Mouse (Mus musculus): Measurements from ENCODE around the gene Exoc2. TPM values are rescaled to one million over a fixed set of nuclear protein-coding genes. Genes with fewer than 3 reads are reported as not detected.

Exoc2 gene
- total RNA-seq, 2 experiments from 2014 or later, result 24.3 to 29.0 TPM

GRCm38 (mm10) chr13:30782419-30782818 is 191.5 kb downstream of the Exoc2 start:
- no peak for DNase-seq (ENCODE audit: low spot score in 2 of 2)

GRCm38 (mm10) chr13:30781905-30782304 is 192.0 kb downstream of the Exoc2 start:
- no peak for DNase-seq (ENCODE audit: low spot score in 2 of 2)

DNA sequence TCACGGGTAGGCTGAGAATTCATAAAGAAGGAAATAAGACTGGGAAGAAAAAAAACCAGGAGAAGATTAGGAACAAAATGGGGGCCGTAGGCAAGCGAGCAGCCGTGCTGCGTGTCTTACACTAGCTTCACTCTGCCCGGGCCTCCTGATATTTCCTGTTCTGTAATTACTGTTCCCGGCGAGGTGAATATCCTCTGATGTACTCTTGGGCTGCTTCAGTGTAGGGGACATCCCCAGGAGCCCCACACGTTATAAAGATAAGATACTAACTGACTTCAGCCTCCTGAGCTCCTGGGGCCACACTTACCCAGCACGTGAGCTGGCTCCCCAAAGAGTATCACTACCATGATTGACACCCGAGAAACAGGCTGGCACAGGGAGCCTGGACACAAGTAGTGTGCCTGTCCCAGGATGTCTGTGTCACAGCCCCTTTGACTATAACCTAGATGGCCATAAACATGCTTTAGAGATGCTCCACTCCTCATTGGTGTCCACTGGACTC is 196.2 kb downstream of the Exoc2 start:
- DNase-seq (ENCODE audit: low spot score in 2 of 2), result peak in 1 of 2 experiments; percentile 9

DNA sequence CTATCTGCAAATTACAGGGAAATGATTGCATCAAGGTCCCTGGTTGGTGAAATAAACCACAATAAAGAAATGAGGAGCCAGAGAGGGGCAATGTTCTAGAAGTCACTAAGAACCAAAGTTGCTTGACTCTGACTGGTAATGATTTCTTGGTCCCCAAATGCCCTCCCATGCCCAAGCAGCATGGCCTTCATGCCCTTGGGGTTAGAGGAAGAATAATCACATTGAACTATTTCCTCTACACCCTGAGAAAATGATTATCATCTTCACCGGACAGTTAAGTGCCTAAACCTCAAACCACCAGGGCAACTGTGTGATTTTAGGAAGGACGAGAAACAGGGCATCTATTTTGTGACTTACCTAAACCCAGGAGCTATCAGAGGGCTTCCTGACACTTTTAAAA is 197.9 kb downstream of the Exoc2 start:
- no peak for DNase-seq (ENCODE audit: low spot score in 2 of 2)

DNA sequence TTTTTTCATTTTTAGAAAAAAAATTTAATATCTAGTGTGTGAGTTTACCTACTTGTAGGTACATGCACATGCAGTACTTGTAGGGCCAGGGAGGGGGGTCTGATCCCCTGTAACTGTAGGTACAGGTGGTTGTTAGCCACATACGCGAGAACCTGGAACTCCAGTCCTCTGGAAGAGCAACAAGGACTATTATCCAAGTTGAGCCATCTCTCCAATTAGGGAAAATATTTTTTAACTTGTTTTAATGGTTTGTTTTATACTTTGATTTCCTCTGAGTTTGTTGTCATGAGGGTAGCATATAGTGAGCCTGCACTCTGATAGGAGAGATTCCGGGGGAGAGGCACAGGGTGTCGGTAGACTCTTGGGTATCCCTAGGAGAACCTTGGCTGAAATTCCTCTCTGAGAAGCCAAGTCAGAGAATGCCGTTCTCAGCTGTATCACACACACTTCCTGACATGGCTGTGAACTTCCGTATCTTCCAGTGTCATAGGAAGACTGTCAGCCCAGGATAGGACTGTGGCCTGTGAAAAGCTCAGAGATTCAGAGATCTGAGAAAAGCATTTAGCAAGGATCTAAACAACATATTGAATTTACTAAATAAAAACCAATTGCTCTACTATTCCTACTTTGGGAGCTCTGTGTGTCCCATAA is 206.3 kb downstream of the Exoc2 start:
- no peak for DNase-seq (ENCODE audit: low spot score in 2 of 2)

GRCm38 (mm10) chr13:30766636-30767476 is 207.0 kb downstream of the Exoc2 start:
- no peak for DNase-seq (ENCODE audit: low spot score in 2 of 2)

GRCm38 (mm10) chr13:30765906-30766305 is 208.0 kb downstream of the Exoc2 start:
- no peak for DNase-seq (ENCODE audit: low spot score in 2 of 2)

DNA sequence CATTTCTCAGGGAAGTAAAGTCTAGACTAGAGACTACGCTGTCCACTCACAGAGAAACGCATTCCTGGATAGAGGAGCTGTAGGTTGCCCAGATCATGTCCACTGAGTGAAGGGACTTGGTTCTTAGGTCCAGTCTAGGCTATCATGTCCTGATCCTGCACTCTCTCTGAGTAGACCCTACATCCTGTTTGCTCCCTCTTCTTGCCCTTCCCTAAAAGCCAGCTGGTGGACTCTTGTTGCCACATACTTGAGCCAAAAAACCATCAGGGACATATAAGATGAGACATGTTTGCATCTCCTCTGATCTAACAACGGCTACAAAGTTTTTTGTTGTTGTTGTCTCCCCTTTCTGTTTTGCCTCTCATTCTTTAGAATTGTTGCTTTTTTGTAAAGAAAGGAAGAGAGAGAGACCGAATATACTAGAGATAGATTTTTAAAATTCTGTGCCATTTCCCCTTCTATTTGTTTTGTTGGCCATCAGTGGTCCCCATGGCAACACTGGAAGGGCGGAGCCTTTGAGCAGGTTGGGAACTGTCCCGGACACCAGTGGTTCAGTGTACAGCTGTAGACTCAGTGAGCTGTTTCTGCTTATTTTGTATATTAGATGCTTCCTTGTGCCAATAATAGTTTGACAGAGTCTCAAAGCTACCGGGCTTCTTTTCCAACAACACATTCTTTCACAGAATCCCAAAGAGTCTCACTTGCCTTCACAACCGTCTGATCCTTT is 209.7 kb downstream of the Exoc2 start:
- no peak for DNase-seq (ENCODE audit: low spot score in 2 of 2)

Other genes with a start within 250 kb of the Exoc2 start
- gene Irf4, start 224.9 kb downstream of the Exoc2 start, total RNA-seq (2021), result 10 to 100 TPM; 15.9 to 29.0 TPM
- gene Hus1b, start 26.3 kb downstream of the Exoc2 start, total RNA-seq (2021), result under 1 TPM; 0.26 to 0.27 TPM
- not detected for gene Gm5447, start 111 bp upstream of the Exoc2 start, total RNA-seq (2021)

Measured in adrenal gland, adult 18-20 months (tissue).